Comparison of ENCODE assay signal across 11 mouse cellular contexts in the genomic region with DNA sequence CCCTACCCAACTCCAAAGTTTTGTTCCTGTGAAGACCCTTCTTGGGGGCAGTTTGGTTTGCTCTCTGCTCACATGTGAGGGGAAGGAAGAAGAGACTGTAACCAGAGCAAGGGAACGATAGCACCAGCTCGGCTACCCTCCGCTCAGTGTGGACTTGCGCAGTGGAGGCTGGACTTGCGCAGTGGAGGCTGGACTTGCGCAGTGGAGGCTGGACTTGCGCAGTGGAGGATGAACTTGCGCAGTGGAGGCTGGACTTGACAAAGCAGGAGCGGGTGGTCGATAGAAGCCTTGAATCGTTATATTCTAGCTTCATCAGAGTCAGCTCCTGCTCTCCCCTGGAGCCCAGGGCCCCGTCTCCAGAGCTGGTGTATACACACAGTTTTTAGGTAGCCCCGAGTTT. TPM values are rescaled to one million over a fixed set of nuclear protein-coding genes. Genes with fewer than 3 reads are reported as not detected.
DNase-seq lines count a peak whose midpoint lies in the region; ATAC-seq and TF ChIP-seq lines count a peak whose summit lies in the region.
"Had no signal": no experiment of that assay in that cellular context is flagged by ENCODE, and none has a peak within 500 bp of the region (broad histone marks: within the 10 kb centered on the region; RNA-seq: fewer than 3 reads in every experiment).

No protein-coding gene starts in this region.

- H3K4me3 ChIP-seq in kidney, postnatal 0 days (replicated peaks; ENCODE audit: low read depth, low read length): no peak overlapping the region
- H3K4me3 ChIP-seq in embryonic facial prominence, embryonic 13.5 days: no peak overlapping the region
- H3K4me3 ChIP-seq in limb, embryonic 15.5 days: no peak overlapping the region
- H3K4me3 ChIP-seq: layer of hippocampus, adult 2 months had no signal

- no peak for TF ChIP-seq CTCF in kidney, postnatal 0 days (IDR thresholded peaks at IDR 0.05; ENCODE audit: low read depth)

- no peaks in the 10 kb centered on the region for H3K36me3 ChIP-seq in kidney, postnatal 0 days (ENCODE audit: insufficient read depth, low read length)
- H3K36me3 ChIP-seq in embryonic facial prominence, embryonic 13.5 days: peaks cover 25% of the 10 kb centered on the region
- peaks cover 13% of the 10 kb centered on the region for H3K36me3 ChIP-seq in limb, embryonic 15.5 days

- WGBS in kidney, postnatal 0 days: 88% methylated on average over 13 of the region's 13 CpGs
- 87% methylated on average over 13 of the region's 13 CpGs for WGBS in embryonic facial prominence, embryonic 13.5 days
- WGBS in limb, embryonic 15.5 days: 83% methylated on average over 13 of the region's 13 CpGs

- no peak for DNase-seq in kidney, postnatal 0 days (ENCODE audit: low spot score)
- no peak for DNase-seq in kidney, postnatal 4 days
- DNase-seq in R1 (ENCODE audit: low read depth, low spot score): peak; percentile 61
- DNase-seq in spleen, postnatal 14 days (ENCODE audit: low spot score in 2 of 2): no peak
- DNase-seq in layer of hippocampus, adult 9-11 months: no peak
- DNase-seq in thymus, adult 18-20 months: no peak
- DNase-seq: cerebellum, adult 9-11 months had no signal

- ATAC-seq in kidney, postnatal 0 days (replicated peaks; ENCODE audit: low FRiP score, low read depth): no peak
- no peak for ATAC-seq in embryonic facial prominence, embryonic 13.5 days (ENCODE audit: insufficient number of reproducible peaks, insufficient read depth, low FRiP score, low TSS enrichment, low read depth)
- ATAC-seq in limb, embryonic 15.5 days (ENCODE audit: insufficient number of reproducible peaks, low FRiP score, low TSS enrichment, low read depth): no peak

- peak overlapping the region; percentile 88 for H3K27ac ChIP-seq in kidney, postnatal 0 days
- peak overlapping the region; percentile 90 for H3K27ac ChIP-seq in embryonic facial prominence, embryonic 13.5 days
- H3K27ac ChIP-seq in limb, embryonic 15.5 days: peak overlapping the region; percentile 89
- H3K27ac ChIP-seq: layer of hippocampus, adult 2 months had no signal

- no peak overlapping the region for H3K4me2 ChIP-seq in kidney, postnatal 0 days (ENCODE audit: low read length)
- H3K4me2 ChIP-seq in embryonic facial prominence, embryonic 13.5 days: no peak overlapping the region
- no peak overlapping the region for H3K4me2 ChIP-seq in limb, embryonic 15.5 days
- H3K4me2 ChIP-seq: midbrain, embryonic 11.5 days had no signal

- no peaks in the 10 kb centered on the region for H3K9me3 ChIP-seq in kidney, postnatal 0 days (replicated peaks; ENCODE audit: low read length)
- no peaks in the 10 kb centered on the region for H3K9me3 ChIP-seq in embryonic facial prominence, embryonic 13.5 days
- H3K9me3 ChIP-seq in limb, embryonic 15.5 days: no peaks in the 10 kb centered on the region

- no peak overlapping the region for H3K9ac ChIP-seq in kidney, postnatal 0 days (ENCODE audit: low read depth, low read length)
- no peak overlapping the region for H3K9ac ChIP-seq in embryonic facial prominence, embryonic 13.5 days
- no peak overlapping the region for H3K9ac ChIP-seq in limb, embryonic 15.5 days

- H3K4me1 ChIP-seq in kidney, postnatal 0 days (replicated peaks; ENCODE audit: insufficient read depth, low read length): peaks cover 23% of the 10 kb centered on the region
- peaks cover 60% of the 10 kb centered on the region for H3K4me1 ChIP-seq in embryonic facial prominence, embryonic 13.5 days
- H3K4me1 ChIP-seq in limb, embryonic 15.5 days: peaks cover 49% of the 10 kb centered on the region

- no peaks in the 10 kb centered on the region for H3K27me3 ChIP-seq in kidney, postnatal 0 days (ENCODE audit: insufficient read depth, low read length)
- H3K27me3 ChIP-seq in embryonic facial prominence, embryonic 13.5 days: no peaks in the 10 kb centered on the region
- H3K27me3 ChIP-seq in limb, embryonic 15.5 days: no peaks in the 10 kb centered on the region

RNA-seq across cellular contexts. Expression of a gene that starts 27.9 kb away (rescaled TPM):
- polyA plus RNA-seq in kidney, postnatal 0 days (2015; fragmentation: Nextera tagmentation; extraction: Ambion mirVana): 8.0 and 8.3 TPM in 2 replicates
- polyA plus RNA-seq in embryonic facial prominence, embryonic 13.5 days (2015; fragmentation: Nextera tagmentation; extraction: Ambion mirVana): 8.2 and 9.6 TPM in 2 replicates
- polyA plus RNA-seq in limb, embryonic 15.5 days (2015; fragmentation: Nextera tagmentation; extraction: Ambion mirVana): 8.6 TPM in 2 replicates

RNA-seq across cellular contexts. Expression of a gene that starts 43.1 kb away (rescaled TPM):
- 0.14 TPM in 1 of 2 replicates, not detected in the other for polyA plus RNA-seq in kidney, postnatal 0 days (2015; fragmentation: Nextera tagmentation; extraction: Ambion mirVana)
- 0.39 TPM in 1 of 2 replicates, not detected in the other for polyA plus RNA-seq in embryonic facial prominence, embryonic 13.5 days (2015; fragmentation: Nextera tagmentation; extraction: Ambion mirVana)
- polyA plus RNA-seq in limb, embryonic 15.5 days (2015; fragmentation: Nextera tagmentation; extraction: Ambion mirVana): not detected in 2 replicates
